Mouse (Mus musculus): ENCODE measurements around the gene Afg1l. TPM values are rescaled to one million over a fixed set of nuclear protein-coding genes. Genes with fewer than 3 reads are reported as not detected.

Afg1l gene
- polyA plus RNA-seq, 1 experiment from 2014 or later, result 7.0 TPM

- ATAC-seq (ENCODE audit: low FRiP score, low TSS enrichment) (no peak), DNase-seq (peak; percentile 36)
- Histone ChIP-seq H3K27ac (replicated peaks; ENCODE audit: low read depth, low read length) (no peak overlapping the region), H3K4me3 (replicated peaks; ENCODE audit: low read depth, low read length) (no peak overlapping the region), H3K4me1 (ENCODE audit: control insufficient read depth, insufficient read depth, low read length) (peaks cover 6% of the 10 kb centered on the region; the same call in 1 of the 2 replicates), H3K9me3 (ENCODE audit: control insufficient read depth, low read length) (no peaks in the 10 kb centered on the region), H3K36me3 (ENCODE audit: control insufficient read depth, insufficient read depth, low read length) (no peaks in the 10 kb centered on the region), H3K27me3 (ENCODE audit: control insufficient read depth, insufficient read depth, low read length) (no peaks in the 10 kb centered on the region), H3K4me2 (ENCODE audit: low read length) (peak overlapping the region; percentile 6; the same call in 1 of the 2 replicates), H3K9ac (replicated peaks; ENCODE audit: low read length) (no peak overlapping the region)
- WGBS, result 25% methylated on average over 10 of the region's 10 CpGs
Observed at GRCm38 (mm10) chr10:42417530-42418174, 60.7 kb downstream of the Afg1l start.

GRCm38 (mm10) chr10:42415821-42416470 lies 62.4 kb downstream of the Afg1l start:
- no peaks in the 10 kb centered on the region for H3K27me3 ChIP-seq (ENCODE audit: control insufficient read depth, insufficient read depth, low read length)
- no peaks in the 10 kb centered on the region for H3K36me3 ChIP-seq (ENCODE audit: control insufficient read depth, insufficient read depth, low read length)
- H3K4me2 ChIP-seq (ENCODE audit: low read length), result no peak overlapping the region
- WGBS, result 58% methylated on average over 4 of the region's 4 CpGs
- no peak overlapping the region for H3K27ac ChIP-seq (replicated peaks; ENCODE audit: low read depth, low read length)
- peaks cover 6% of the 10 kb centered on the region; the same call in 1 of the 2 replicates for H3K4me1 ChIP-seq (ENCODE audit: control insufficient read depth, insufficient read depth, low read length)
- DNase-seq (no peak), ATAC-seq (ENCODE audit: low FRiP score, low TSS enrichment) (no peak)
- no peaks in the 10 kb centered on the region for H3K9me3 ChIP-seq (ENCODE audit: control insufficient read depth, low read length)
- no peak overlapping the region for H3K4me3 ChIP-seq (replicated peaks; ENCODE audit: low read depth, low read length)
- no peak overlapping the region for H3K9ac ChIP-seq (replicated peaks; ENCODE audit: low read length)

DNA sequence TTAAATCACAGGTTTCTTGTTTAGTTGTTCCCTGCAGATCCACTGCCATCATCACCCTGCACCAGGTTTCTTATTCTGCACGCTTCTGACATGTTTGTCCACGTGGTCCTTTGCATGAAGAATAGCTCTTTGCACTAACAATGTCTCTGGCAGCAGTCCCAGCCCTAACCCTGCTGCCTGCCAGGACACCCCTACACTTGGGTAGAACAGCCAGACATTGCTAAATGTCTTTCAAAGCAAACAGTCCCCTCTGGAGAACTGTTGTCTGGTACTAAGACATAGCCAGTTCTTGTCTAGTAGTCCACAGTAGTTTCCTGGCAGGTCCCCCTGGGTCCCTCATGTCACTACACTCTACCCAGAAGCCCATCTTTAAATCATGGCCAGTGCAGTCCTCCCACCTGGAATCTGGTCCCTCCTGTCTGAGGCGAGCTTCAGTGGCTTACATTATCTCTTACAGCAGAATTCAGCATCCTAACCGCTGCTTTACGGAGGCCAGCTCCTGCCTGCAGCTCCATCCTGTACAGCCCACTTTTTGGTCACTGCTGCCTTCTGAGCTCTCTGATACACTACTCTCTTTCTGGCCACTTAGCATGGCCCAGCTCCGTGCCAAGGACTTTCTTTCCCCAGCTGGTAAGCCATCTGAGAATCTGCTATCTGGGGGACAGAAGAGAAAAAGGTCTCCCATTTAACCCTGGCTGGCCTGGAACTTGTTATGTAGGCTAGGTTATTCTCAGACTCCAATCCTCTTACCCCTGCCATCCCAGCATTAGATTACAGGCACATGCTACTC lies 67.4 kb downstream of the Afg1l start:
- Histone ChIP-seq H3K9me3 (ENCODE audit: control insufficient read depth, low read length) (no peaks in the 10 kb centered on the region), H3K27me3 (ENCODE audit: control insufficient read depth, insufficient read depth, low read length) (no peaks in the 10 kb centered on the region), H3K4me2 (ENCODE audit: low read length) (no peak overlapping the region), H3K9ac (replicated peaks; ENCODE audit: low read length) (no peak overlapping the region), H3K4me3 (replicated peaks; ENCODE audit: low read depth, low read length) (no peak overlapping the region), H3K36me3 (ENCODE audit: control insufficient read depth, insufficient read depth, low read length) (no peaks in the 10 kb centered on the region), H3K27ac (replicated peaks; ENCODE audit: low read depth, low read length) (no peak overlapping the region), H3K4me1 (ENCODE audit: control insufficient read depth, insufficient read depth, low read length) (no peaks in the 10 kb centered on the region)
- peak; percentile 62 for DNase-seq
- WGBS, result 77% methylated on average over 6 of the region's 6 CpGs
- no peak for ATAC-seq (ENCODE audit: low FRiP score, low TSS enrichment)

DNA sequence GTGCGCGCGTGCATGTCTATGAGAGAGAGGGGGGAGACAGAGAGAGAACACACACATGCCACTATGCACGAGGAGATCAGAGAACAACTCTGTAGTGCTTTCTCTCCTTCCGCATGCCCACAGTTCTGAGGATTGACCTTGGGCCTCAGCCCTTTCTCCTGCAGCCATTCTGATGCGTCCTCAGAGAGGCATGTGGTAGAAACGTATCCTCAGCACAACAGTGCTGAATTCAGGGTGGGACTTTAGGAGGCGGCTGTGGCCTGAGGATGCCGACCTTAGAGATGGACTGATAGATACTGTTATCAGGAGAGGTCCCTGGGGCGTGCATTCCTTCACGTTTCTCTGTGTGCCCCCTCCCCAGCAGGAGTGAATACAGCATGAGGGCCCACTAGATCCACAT lies 87.9 kb downstream of the Afg1l start:
- H3K9ac ChIP-seq (replicated peaks; ENCODE audit: low read length), result no peak overlapping the region
- no peak overlapping the region for H3K4me3 ChIP-seq (replicated peaks; ENCODE audit: low read depth, low read length)
- H3K27ac ChIP-seq (replicated peaks; ENCODE audit: low read depth, low read length), result no peak overlapping the region
- H3K9me3 ChIP-seq (ENCODE audit: control insufficient read depth, low read length), result no peaks in the 10 kb centered on the region
- H3K27me3 ChIP-seq (ENCODE audit: control insufficient read depth, insufficient read depth, low read length), result no peaks in the 10 kb centered on the region
- ATAC-seq (ENCODE audit: low FRiP score, low TSS enrichment) (no peak), DNase-seq (no peak)
- no peak overlapping the region for H3K4me2 ChIP-seq (ENCODE audit: low read length)
- H3K36me3 ChIP-seq (ENCODE audit: control insufficient read depth, insufficient read depth, low read length), result no peaks in the 10 kb centered on the region
- WGBS, result 77% methylated on average over 11 of the region's 11 CpGs
- H3K4me1 ChIP-seq (ENCODE audit: control insufficient read depth, insufficient read depth, low read length), result no peaks in the 10 kb centered on the region

DNA sequence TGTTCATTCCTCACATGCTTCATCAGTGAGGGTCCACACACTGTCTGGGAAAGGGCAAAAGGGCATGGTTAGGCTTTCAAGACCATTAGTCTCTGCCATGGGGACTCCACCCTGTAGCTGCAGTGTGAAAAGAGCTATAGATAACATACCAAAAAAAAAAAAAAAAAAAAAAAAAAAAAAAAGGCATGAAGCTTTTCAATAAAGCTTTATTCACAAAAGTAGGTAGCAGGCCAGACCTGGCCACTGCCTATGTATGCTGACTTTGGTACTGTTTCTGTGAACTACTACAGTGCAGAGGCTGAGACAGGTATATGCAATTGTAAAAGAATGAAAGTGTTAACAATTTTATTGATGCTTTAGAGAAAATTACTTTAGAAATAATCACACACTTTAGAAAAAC lies 90.2 kb downstream of the Afg1l start:
- no peak overlapping the region for H3K9ac ChIP-seq (replicated peaks; ENCODE audit: low read length)
- DNase-seq, result no peak
- no peak overlapping the region for H3K4me3 ChIP-seq (replicated peaks; ENCODE audit: low read depth, low read length)
- no peak overlapping the region for H3K4me2 ChIP-seq (ENCODE audit: low read length)
- no peak for ATAC-seq (ENCODE audit: low FRiP score, low TSS enrichment)
- H3K4me1 ChIP-seq (ENCODE audit: control insufficient read depth, insufficient read depth, low read length), result 0 out of 2 replicates have a peak, but pooled peaks cover 7% of the 10 kb centered on the region
- no peaks in the 10 kb centered on the region for H3K36me3 ChIP-seq (ENCODE audit: control insufficient read depth, insufficient read depth, low read length)
- H3K27me3 ChIP-seq (ENCODE audit: control insufficient read depth, insufficient read depth, low read length), result no peaks in the 10 kb centered on the region
- H3K27ac ChIP-seq (replicated peaks; ENCODE audit: low read depth, low read length), result no peak overlapping the region
- no peaks in the 10 kb centered on the region for H3K9me3 ChIP-seq (ENCODE audit: control insufficient read depth, low read length)

GRCm38 (mm10) chr10:42384946-42385644 lies 93.3 kb downstream of the Afg1l start:
- ATAC-seq (ENCODE audit: low FRiP score, low TSS enrichment) (no peak), DNase-seq (peak; percentile 26)
- Histone ChIP-seq H3K4me3 (replicated peaks; ENCODE audit: low read depth, low read length) (no peak overlapping the region), H3K27ac (replicated peaks; ENCODE audit: low read depth, low read length) (no peak overlapping the region), H3K9ac (replicated peaks; ENCODE audit: low read length) (no peak overlapping the region), H3K4me2 (ENCODE audit: low read length) (no peak overlapping the region), H3K36me3 (ENCODE audit: control insufficient read depth, insufficient read depth, low read length) (no peaks in the 10 kb centered on the region), H3K27me3 (ENCODE audit: control insufficient read depth, insufficient read depth, low read length) (no peaks in the 10 kb centered on the region), H3K9me3 (ENCODE audit: control insufficient read depth, low read length) (no peaks in the 10 kb centered on the region), H3K4me1 (ENCODE audit: control insufficient read depth, insufficient read depth, low read length) (0 out of 2 replicates have a peak, but pooled peaks cover 7% of the 10 kb centered on the region)
- 17% methylated on average over 13 of the region's 13 CpGs for WGBS

- Histone ChIP-seq H3K27ac (replicated peaks; ENCODE audit: low read depth, low read length) (no peak overlapping the region), H3K4me2 (ENCODE audit: low read length) (no peak overlapping the region), H3K36me3 (ENCODE audit: control insufficient read depth, insufficient read depth, low read length) (no peaks in the 10 kb centered on the region), H3K9ac (replicated peaks; ENCODE audit: low read length) (no peak overlapping the region), H3K4me3 (replicated peaks; ENCODE audit: low read depth, low read length) (no peak overlapping the region), H3K4me1 (ENCODE audit: control insufficient read depth, insufficient read depth, low read length) (0 out of 2 replicates have a peak, but pooled peaks cover 7% of the 10 kb centered on the region), H3K27me3 (ENCODE audit: control insufficient read depth, insufficient read depth, low read length) (no peaks in the 10 kb centered on the region), H3K9me3 (ENCODE audit: control insufficient read depth, low read length) (no peaks in the 10 kb centered on the region)
- DNase-seq (peak; percentile 52), ATAC-seq (ENCODE audit: low FRiP score, low TSS enrichment) (no peak)
- 27% methylated on average over 6 of the region's 6 CpGs for WGBS
Observed at GRCm38 (mm10) chr10:42383708-42384107, 94.7 kb downstream of the Afg1l start.

GRCm38 (mm10) chr10:42364216-42364615 lies 114.1 kb downstream of the Afg1l start:
- Histone ChIP-seq H3K36me3 (ENCODE audit: control insufficient read depth, insufficient read depth, low read length) (no peaks in the 10 kb centered on the region), H3K27me3 (ENCODE audit: control insufficient read depth, insufficient read depth, low read length) (no peaks in the 10 kb centered on the region), H3K4me3 (replicated peaks; ENCODE audit: low read depth, low read length) (no peak overlapping the region), H3K4me2 (ENCODE audit: low read length) (no peak overlapping the region), H3K27ac (replicated peaks; ENCODE audit: low read depth, low read length) (no peak overlapping the region), H3K4me1 (ENCODE audit: control insufficient read depth, insufficient read depth, low read length) (no peaks in the 10 kb centered on the region), H3K9me3 (ENCODE audit: control insufficient read depth, low read length) (0 out of 2 replicates have a peak, but pooled peaks cover 4% of the 10 kb centered on the region), H3K9ac (replicated peaks; ENCODE audit: low read length) (no peak overlapping the region)
- WGBS, result 63% methylated on average over 10 of the region's 10 CpGs
- no peak for DNase-seq
- no peak for ATAC-seq (ENCODE audit: low FRiP score, low TSS enrichment)

All from midbrain, embryonic 14.5 days (tissue).